Mouse (Mus musculus) ES-CJ7 (cell line): ENCODE results near the gene Brf1.

Source experiments
- DNase-seq: peaks from one replicate; pipeline ENCODE4 v3.0.0; 2011; ENCODE audit warnings: low read depth, low spot score

Gene Brf1

DNA sequence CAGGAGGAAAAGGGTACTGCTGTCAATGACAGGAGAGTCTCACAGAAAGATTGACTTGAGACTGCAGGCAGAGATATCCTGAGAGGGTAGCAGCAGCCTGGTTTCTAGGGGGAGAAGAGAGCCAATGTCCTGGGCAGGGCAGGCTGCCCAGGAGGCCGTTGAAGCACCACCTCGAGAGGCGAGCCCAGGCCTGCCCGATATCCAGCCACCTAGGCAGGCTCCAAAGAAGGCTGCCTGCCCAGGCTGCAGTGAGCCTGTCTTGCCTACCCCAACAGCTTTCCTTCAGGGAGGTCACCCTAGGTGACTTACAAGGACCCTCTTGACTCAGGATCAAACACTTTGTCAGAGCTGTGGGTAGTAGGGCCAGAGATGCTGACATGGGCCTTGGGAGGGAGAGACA lies 60.3 kb downstream of the Brf1 start:
- no peak for DNase-seq

DNA sequence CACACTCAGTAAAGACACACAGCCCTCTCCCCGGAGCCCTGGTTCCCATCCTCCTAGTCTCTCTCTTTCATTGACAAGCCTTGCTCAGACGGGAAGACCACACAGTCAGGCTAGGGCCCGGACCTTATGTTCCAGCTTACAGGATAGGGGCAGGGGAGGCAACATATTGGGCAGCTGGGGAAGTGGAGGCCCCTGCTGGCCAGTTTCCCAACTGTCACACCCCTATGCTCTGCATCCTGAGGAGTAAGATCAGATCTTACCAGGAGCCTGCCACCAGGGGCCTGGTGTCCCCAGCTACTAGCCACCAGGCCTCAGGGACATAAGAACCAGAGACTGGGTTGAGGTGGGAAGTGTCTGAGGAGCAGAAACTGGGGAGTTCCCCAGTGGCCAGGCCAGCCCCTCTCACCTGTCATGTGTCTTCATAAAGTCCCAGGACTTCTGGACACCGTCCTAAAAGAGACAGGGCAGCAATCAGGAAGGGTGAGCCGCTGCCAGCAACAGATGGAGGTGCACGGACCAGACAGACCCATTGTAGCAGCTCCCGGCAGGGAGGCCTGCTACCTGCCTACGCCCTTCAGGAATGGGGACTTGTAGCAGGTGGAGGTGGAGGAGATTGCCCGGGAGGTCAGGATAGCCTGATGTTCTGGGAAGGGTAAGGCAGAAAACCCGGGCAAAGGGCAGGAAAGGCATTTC lies 61.5 kb downstream of the Brf1 start:
- DNase-seq, result peak; percentile 37

DNA sequence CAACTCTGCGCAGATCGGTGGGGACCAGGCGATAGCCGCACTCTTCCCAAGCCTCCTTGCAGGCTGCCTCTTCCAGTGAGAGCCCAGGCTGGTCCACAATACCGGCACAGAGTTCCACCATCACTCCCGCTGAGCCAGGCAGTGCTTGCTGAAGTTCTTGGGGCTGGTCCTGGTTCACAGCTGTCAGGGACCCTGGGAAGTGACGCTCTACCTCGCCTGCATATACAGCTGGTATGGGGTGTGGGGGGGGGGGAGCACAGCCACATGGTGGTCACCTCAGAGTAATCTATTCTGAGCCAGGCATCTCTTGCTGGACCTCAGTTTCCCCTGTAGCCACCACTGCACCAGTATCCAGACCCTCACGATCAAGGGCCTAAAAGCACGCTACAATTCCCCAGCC lies 62.1 kb downstream of the Brf1 start:
- no peak for DNase-seq

DNA sequence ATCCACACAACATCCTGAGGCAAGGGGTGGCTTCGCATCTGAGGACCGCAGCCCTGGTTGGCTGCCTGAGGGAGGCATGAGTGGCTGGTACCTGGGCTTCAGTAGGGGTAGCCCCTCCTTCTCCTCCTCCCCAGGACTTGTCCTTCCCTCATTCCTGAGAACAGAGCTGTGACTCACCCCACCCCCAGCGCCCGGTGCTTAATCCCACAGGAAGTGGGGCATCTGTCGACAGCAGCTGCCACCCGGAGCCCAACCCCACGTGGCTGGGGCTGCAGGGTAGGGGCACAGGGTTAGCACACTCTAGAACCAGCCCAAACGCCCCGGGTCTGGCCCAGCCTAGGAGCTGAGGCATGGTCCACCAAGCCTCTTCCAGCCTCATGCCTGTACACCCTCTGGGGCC lies 62.6 kb downstream of the Brf1 start:
- no peak for DNase-seq

DNA sequence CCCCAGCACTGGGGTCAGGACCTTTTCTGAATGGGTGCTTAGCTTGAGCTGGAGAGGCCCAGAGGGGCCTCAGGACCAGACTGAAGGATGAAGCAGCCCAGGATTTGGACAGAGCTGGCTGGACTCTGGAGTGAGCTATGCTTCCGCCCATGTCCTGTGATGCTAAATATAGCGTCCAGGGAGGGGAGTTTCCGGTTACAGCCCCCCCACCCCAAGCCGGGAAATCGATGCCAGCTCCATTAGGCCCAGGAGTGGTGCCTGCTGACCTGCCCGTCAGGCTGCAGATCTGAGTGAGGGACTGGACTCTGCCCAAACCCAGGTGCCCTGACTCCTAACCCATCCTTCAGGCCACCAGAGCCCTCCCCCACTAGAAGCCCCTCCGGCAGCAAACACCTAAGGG lies 67.9 kb downstream of the Brf1 start:
- DNase-seq, result no peak

DNA sequence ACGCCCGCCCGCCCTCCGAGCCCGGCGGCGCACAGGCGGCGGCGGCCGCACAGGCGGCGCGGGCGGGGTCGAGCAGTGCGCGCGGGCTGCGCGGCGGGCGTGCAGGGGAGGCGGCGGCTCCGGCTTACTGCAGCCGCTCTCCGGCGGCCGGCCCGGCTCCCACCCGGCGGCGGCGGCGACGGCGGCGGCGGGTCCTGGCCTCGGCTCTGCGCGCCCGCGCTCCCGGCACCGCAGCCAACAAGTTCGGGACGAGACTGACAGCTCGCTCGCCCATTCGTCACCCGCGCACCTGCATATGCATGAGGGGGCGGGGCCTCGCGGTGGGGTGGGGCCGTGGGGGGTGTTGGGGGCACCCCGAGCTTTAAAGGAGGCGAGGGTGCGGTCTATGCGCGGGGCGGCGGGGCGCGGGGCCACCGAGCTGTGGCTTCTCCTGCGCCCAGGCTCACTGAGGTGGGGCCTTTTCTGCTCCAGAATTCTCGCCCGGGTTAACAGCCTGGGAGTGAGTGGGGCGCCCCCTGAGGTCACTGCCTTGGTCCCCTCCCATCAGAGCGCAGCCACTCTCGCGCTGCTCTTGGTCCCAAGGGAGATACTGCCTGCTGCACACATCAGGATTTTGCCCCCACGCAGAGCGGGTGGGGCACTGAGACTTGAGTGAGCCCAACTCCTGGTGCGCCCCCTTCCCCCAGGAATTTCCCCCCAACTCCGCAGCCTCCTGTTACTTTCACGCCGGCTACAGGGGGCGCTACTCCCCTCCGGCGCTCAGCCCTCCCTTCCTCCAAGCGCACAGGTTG lies 70.7 kb downstream of the Brf1 start, which contains the start of gene Jag2:
Gene Jag2 (minus strand): TSS at position 215 of the 791 bp plus-strand sequence.
- DNase-seq, result peak; percentile 76

DNA sequence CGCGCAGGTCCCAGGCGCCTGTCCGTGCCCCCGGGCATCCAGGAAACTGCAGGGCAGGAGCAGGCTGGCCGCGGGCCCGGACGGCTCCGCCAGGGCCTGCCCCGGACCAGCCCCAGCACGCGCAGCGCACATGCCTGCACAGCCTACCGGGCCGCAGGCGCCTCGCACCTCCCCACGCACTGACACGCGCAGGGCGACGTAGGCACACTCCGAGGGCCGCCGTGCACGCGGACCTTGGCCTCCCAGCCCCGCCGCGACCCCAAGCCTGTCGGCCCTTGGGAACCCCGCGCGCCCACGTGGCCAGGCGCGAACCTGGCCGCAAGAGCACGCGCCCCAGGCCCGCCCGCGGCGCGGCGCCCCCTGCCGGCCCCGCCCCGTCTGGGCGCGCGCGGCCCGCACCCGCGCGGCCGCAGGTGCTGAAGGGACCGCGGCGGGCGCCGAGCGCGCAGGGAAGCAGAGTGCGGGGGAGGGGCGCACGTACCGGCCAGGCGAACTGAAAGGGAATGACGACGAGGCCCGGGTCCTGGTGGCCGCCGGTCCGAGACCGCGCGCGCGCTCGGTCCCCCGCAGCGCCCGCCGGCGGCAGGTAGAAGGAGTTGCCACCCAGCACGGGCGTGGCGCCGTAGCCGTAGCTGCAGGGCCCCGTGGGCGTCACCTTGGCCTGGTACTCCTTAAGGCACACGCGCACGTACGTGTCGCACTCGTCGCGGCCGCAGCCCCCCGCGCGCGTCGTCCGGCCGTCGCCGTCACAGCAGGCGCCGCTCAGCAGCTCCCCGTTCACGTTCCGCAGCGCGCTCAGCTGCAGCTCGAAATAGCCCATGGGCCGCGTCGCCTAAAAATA lies 71.9 kb downstream of the Brf1 start:
- peak; percentile 43 for DNase-seq

DNA sequence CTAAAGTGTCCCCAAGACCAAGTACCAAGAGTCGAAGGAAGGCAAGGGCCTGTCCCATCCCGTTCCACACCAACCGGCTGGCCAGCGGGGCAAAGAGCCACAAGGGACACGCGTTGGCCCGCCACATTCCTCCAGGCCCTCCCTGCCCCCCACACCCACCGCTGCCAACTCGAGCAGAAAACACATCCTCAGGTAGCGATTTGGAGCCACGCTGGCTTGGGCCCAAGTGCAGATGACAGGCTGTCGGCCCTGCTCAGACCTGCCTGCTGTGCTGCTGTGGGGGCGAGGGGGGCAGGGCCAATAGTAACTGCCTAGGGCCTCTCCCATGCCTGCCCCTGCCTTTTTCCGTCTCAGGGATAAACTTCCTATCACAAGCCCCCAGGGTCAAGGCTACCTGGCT lies 73.2 kb downstream of the Brf1 start:
- DNase-seq, result no peak

DNA sequence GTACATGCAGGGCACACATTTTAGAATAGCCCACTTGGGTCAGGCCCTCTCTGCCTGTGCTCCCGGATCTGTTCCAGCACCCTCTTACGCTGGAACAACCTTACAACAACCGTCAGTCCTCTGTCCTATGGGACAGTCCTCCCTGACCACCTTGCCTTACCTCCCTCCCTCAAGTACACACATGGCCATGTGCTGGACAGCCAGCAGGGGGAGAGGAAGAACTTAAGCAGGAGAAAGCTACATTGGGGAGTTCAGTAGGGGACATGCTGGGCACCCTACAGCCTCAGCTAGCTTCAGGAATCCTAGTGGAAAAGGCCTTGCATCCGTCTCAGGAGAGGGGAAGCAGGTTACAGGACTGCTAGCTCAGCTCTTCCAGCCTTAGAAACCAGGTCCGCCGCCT lies 74.6 kb downstream of the Brf1 start:
- DNase-seq, result no peak

DNA sequence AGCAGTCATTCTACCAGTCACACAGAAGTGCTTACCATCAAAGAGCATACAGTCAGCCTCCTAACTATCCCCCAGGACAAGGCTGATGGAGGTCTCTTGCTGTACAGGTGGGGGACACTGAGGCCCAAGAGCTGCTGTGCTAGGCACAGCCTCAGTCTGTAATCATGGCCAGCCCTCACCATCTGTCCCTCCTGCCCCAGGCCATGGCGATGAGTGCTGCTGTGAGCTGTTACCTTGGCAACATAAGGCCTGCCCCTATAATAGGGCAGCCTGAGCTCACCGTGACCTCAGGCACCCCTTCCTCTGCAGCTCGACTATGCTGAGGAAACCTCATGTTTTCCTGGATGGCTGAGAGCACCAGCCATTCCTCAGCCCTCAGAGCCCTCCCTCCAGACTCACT lies 78.0 kb downstream of the Brf1 start:
- DNase-seq, result no peak

DNA sequence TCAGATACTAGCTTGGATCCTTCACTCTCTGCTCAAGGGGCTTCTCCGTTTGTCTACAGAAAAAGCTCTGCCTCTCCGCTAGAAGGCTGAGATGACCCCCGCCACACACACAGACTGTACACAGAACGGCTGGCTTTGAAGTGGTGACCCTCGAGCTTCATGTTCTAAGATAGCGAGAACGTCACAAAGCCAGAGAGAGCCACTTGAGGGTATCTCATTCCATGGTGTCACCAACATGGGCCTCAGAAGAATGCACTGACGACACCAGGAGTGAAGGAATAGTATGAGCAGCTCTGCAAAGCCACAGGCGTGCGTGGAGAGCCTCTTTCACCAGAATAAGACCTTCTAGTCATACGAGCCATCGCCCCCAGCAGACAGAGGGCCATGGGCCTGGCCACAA lies 79.0 kb downstream of the Brf1 start:
- DNase-seq, result no peak

DNA sequence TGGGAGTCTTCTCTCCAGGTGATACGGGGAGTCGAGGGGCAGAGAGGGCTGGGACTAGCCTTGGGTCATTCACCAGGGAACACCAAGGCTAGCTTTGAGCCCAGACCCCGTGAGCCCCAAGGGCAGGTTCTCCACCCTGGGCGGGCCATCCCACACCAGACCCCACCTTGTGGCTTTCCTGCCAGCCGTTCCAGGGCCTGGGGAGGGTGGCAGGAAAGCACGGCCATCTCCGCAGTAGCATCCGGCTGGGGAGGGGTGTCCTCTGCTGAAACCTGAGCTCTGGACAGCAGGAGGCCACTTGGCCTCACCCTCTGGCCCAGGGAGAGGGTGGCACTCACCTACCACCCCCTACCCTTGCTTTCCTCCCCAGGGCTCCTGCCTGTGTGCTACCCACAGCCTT lies 82.6 kb downstream of the Brf1 start:
- no peak for DNase-seq

DNA sequence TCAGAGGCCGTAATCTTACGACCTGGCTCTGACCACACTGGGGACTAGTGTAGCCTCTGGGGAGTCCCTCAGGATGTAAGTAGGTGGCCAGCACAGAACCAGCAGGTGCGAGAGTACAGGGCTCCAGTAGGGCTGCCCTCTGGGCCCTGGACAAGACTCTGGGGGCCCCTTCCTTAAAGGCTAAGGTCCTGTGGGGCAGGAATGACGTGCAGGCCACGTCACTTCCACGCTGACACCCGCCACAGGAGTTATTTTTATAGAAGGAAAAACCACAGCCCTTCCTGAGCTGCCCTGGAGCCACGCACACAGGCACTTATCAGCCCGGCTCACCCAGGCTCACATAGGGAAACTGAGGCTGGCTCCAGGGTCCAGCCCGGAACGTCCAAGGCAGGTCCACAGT lies 83.0 kb downstream of the Brf1 start:
- no peak for DNase-seq

DNA sequence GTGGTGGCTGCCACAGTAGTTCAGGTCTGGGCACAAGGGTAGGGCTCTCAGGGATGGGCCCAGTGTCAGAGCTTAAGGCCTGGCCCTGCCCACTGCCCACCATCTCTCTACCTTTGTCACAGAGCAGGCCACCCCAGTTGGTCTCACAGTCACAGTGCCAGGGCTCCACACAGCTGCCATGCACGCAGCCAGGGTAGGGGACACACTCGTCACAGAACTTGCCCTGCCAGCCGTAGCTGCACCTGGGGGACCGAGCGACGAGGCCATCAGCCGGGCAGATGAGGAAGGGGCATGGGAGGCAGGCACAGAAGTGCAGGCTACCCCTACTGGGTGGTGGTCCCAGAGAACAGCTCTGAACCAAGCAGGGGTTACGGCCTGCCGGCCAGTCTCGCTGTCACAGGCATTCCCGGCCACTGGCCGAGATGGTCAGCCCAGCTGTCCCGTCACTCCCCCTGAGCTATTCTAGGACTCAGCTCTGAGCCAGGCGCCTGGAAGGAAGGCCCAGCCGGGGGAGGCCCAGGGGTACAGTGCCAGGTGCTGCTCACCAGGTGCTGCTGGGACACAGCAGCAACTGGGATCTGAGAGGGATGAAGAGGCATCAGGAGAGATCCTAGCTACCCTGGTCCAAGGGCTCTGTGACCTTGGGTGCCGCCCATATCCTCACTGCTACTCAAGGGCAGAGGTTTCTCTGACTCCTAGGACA lies 83.7 kb downstream of the Brf1 start:
- no peak for DNase-seq

DNA sequence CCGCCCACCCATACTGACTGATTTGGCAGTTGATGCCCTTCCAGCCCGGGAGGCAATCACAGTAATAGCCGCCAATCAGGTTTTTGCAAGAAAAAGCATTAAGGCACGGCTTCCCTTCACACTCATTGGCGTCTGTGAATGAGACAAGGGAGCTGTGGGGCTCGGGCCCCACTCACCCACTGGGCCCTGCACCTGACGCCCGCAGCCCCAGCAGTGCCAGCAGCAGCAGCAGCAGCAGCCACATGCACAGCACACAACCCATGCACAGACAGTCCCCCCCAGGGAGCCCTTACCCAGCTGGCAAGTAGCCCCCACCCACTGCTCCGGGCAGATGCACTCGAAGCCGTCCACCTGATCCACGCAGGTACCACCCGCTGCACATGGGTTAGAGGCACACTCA lies 84.9 kb downstream of the Brf1 start:
- no peak for DNase-seq

DNA sequence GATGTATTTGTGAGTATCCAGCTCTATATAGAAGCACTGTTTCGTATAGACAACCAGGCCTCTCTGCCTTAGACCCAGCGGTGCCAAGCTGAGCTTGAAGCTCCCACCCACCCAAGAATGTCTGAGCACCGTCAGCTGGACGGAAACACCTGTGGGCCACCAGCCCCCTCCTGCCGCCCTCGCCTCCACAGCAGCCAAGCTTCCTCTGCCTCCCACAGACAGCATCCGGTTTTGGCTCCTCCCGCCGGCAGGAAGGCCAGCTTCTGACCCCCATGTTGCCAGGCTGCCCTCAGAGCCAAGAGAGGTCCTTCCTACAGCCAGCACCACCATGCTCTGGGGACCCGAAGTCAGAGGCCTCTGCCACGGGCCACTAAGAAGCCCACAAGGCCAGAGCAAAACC lies 86.0 kb downstream of the Brf1 start:
- DNase-seq, result no peak

DNA sequence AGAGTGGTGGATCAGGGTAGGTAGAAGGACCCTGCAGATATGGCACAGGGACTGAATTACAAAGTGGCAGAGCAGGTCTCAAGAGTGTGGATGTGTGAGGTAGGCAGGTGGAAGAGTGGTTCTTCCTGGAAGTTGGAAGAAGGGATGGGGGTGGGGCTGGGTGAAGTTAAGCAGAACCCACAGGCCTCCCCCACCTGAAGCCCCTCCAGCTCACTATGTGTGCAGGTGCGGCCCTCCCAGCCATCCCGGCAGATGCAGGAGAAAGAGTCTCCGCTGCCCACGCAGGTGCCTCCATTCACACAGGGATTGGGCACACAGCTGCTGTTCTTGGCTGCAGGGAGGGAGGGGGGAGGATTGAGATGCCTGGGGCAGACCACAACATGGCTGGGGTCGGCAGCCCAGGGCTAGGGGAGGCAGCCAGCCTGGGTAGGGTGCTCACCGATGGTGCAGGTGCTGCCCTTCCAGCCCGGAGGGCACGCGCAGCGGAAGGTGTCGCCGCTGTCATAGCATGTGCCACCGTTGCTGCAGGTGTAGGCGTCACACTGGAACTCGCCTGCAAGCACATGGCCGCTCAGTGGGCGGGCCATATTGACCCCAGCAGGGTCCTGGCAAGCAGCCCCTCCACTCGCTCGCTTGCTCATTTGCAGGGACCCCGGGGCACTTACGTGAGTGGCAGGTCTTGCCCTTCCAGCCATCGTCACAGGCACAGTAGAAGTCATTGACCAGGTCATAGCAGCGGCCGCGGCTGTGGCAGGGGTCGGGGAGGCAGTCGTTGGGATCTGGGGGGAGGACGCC lies 87.4 kb downstream of the Brf1 start:
- DNase-seq, result no peak

DNA sequence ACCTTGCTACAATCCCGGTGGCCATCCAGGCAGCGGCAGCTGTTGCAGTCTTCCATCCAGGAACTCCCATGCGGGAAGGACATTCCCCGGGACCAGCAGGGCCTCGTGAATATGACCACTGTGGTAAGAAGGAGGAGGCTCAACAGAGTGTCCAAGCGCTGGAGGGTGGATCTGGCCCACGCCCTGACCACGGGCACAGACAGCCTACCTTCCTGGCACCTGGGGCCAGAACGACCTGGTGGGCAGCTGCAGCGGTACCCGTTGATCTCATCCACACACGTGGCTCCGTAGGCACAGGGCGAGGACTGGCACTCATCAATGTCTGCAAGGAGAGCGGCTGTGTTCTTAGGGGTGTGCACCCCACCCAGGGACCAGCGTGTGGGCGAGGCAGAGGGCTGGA lies 88.8 kb downstream of the Brf1 start:
- no peak for DNase-seq
